Mouse (Mus musculus): Measurements from ENCODE around the gene Mrgpra4.

Mrgpra4 gene

GRCm38 (mm10) chr7:47981995-47982394, at the start of gene Mrgpra4:
TSS of gene Mrgpra4 (minus strand) at chr7:47982095.
- no peak for DNase-seq

- no peak for DNase-seq
Measured at GRCm38 (mm10) chr7:48027497-48027896, 45.6 kb upstream of the Mrgpra4 start, which contains the start of gene Mrgprx1. TSS of gene Mrgprx1 (minus strand) at chr7:48027597.

- no peak for DNase-seq
Measured at GRCm38 (mm10) chr7:48017874-48018273, 36.0 kb upstream of the Mrgpra4 start.

- no peak for DNase-seq
Measured at GRCm38 (mm10) chr7:47995689-47996088, 13.8 kb upstream of the Mrgpra4 start.

GRCm38 (mm10) chr7:47986752-47987151, 4.9 kb upstream of the Mrgpra4 start:
- DNase-seq: no peak
